Mouse (Mus musculus) midbrain, postnatal 0 days (tissue): ENCODE data around the gene Rreb1. TPM values are rescaled to one million over a fixed set of nuclear protein-coding genes. Genes with fewer than 3 reads are reported as not detected.
A peak's percentile ranks its signal among the peaks of the same experiment; 100 is the strongest.

ENCODE experiments used
- ATAC-seq: fragments of 200-750 bp; cut with Nextera tagmentation; 2 replicates; pipeline ENCODE4 v1.8.0; 2017; ENCODE audit warnings: moderate number of reproducible peaks, mild to moderate bottlenecking, moderate TSS enrichment, moderate library complexity; ENCODE audit not compliant: low FRiP score
- DNase-seq: peaks from one replicate; pipeline ENCODE4 v3.0.0-alpha.2; 2015; ENCODE audit warnings: low spot score
- H3K27ac ChIP-seq: fragments of 300-500 bp; sonication (generic); 2 replicates; pipeline ENCODE4 v1.5.1; 2014; ENCODE audit warnings: low read depth, mild to moderate bottlenecking, low read length, mixed read lengths
- H3K27me3 ChIP-seq: fragments of 300-500 bp; sonication (generic); 2 replicates; pipeline ENCODE4 v1.6.1; 2014; ENCODE audit warnings: low read length, control low read depth, mixed read lengths; ENCODE audit not compliant: insufficient read depth
- H3K36me3 ChIP-seq: fragments of 300-500 bp; sonication (generic); 2 replicates; pipeline ENCODE4 v1.6.1; 2014; ENCODE audit warnings: low read length, control low read depth, mixed read lengths; ENCODE audit not compliant: insufficient read depth
- H3K4me1 ChIP-seq: fragments of 300-500 bp; sonication (generic); 2 replicates; pipeline ENCODE4 v1.6.1; 2014; ENCODE audit warnings: mild to moderate bottlenecking, control low read depth, antibody characterized with exemption, low read length, mixed read lengths; ENCODE audit not compliant: insufficient read depth
- H3K4me2 ChIP-seq: fragments of 300-500 bp; sonication (generic); 2 replicates; pipeline ENCODE4 v1.6.1; 2014; ENCODE audit warnings: low read depth, mild to moderate bottlenecking, low read length, mixed read lengths; ENCODE audit not compliant: poor library complexity, severe bottlenecking
- H3K4me3 ChIP-seq: fragments of 300-500 bp; sonication (generic); 2 replicates; pipeline ENCODE4 v1.5.1; 2014; ENCODE audit warnings: low read depth, mild to moderate bottlenecking, low read length, moderate library complexity
- H3K9ac ChIP-seq: fragments of 300-500 bp; sonication (generic); replicated peaks from 2 replicates; pipeline ENCODE4 v1.6.1; 2014; ENCODE audit warnings: mild to moderate bottlenecking, low read length, moderate library complexity, mixed read lengths; ENCODE audit not compliant: poor library complexity, severe bottlenecking
- H3K9me3 ChIP-seq: fragments of 300-500 bp; sonication (generic); 2 replicates; pipeline ENCODE4 v1.6.1; 2016; ENCODE audit warnings: low read length, control low read depth
- CTCF ChIP-seq: IDR thresholded peaks from 2 replicates; pipeline ENCODE4 v1.5.1; 2016; ENCODE audit warnings: antibody characterized with exemption, mild to moderate bottlenecking
- WGBS: fragments of 180-500 bp; shearing (Covaris S2); extraction: QIAGEN DNeasy Blood & Tissue Kit; methylation state at CpG from one replicate; pipeline ENCODE4 v1.1.7; 2014; 5-methylcytosine and 5-hydroxymethylcytosine counted together
- polyA plus RNA-seq: library from polyadenylated mRNA; unstranded; fragments of >200 nt; fragmentation: Nextera tagmentation; extraction: Ambion mirVana; gene quantifications from 2 replicates; pipeline ENCODE4 v1.2.1, GENCODE M21; 2015
- total RNA-seq: library from RNA; depleted of rRNA; stranded (reverse); fragments of >200 nt; gene quantifications from 2 replicates; pipeline ENCODE4 v1.2.3, GENCODE M21; 2014

The Rreb1 gene
- total and polyA plus RNA-seq, 2 experiments from 2014 or later = 2.0 to 4.3 TPM

- 71% methylated on average over 5 of the region's 5 CpGs for WGBS
- no peak overlapping the region for H3K4me2 ChIP-seq
Measured at GRCm38 (mm10) chr13:37866296-37866695, 88.1 kb downstream of the Rreb1 start.

GRCm38 (mm10) chr13:37866846-37867245 is 88.6 kb downstream of the Rreb1 start:
- Histone ChIP-seq H3K36me3 (no peaks in the 10 kb centered on the region), H3K9ac (no peak overlapping the region), H3K4me1 (peaks cover 2% of the 10 kb centered on the region; the same call in 1 of the 2 replicates), H3K4me3 (no peak overlapping the region), H3K9me3 (no peaks in the 10 kb centered on the region), H3K27me3 (no peaks in the 10 kb centered on the region), H3K27ac (no peak overlapping the region), H3K4me2 (no peak overlapping the region)
- ATAC-seq (no peak), DNase-seq (peak; percentile 57)
- TF ChIP-seq CTCF = no peak
- WGBS = 42% methylated on average over 3 of the region's 3 CpGs

More at GRCm38 (mm10) chr13:37866296-37866695, 88.1 kb downstream of the Rreb1 start:
- ATAC-seq = no peak
- Histone ChIP-seq H3K9me3 (no peaks in the 10 kb centered on the region), H3K9ac (no peak overlapping the region), H3K4me1 (peaks cover 3% of the 10 kb centered on the region; the same call in 1 of the 2 replicates), H3K4me3 (no peak overlapping the region), H3K27ac (no peak overlapping the region), H3K36me3 (no peaks in the 10 kb centered on the region), H3K27me3 (no peaks in the 10 kb centered on the region)
- no peak for DNase-seq
- no peak for TF ChIP-seq CTCF

DNA sequence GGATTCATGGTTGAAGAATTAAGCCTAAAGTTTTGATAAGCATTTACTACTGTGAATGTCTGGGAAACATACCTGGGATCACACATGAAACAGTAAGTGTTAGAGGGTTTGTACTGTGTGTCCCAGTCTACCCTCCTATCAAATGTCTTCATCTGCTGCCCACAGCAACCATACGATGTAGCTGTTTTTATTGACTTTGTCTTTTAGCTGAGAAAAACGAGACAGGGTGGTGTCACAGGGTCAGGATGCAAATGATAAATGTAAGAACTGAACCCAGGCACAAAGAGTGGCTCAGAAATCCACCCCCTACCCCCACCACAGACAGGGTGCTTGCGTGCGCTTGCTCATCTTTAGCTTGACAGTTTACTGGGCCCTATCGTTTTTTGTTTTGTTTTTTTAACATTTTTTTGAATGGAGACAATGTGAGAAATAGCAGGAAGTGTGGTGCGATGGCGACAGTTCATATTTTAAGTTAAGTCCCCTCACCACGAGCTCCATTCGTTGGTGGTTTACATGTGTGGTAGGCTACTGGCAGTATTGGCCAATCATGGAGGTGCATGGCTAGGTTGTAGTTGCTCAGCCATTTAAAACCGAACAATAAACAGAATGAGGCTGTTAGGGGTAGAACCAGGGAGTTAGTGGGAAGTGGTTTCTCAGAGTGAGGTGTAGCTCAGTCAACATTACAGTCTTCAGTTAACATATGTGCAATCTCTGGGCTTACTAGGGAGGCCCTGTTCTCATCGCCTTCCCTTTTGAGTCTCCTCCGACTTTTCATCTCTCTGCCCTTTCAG is 92.1 kb downstream of the Rreb1 start:
- DNase-seq (no peak), ATAC-seq (no peak)
- no peaks in the 10 kb centered on the region for H3K27me3 ChIP-seq
- no peak overlapping the region for H3K4me2 ChIP-seq
- H3K4me3 ChIP-seq = no peak overlapping the region
- H3K27ac ChIP-seq = no peak overlapping the region
- no peak overlapping the region for H3K9ac ChIP-seq
- no peaks in the 10 kb centered on the region for H3K9me3 ChIP-seq
- WGBS = 86% methylated on average over 12 of the region's 12 CpGs
- no peak for TF ChIP-seq CTCF
- H3K4me1 ChIP-seq = no peaks in the 10 kb centered on the region
- H3K36me3 ChIP-seq = no peaks in the 10 kb centered on the region

GRCm38 (mm10) chr13:37872142-37872835 is 94.1 kb downstream of the Rreb1 start:
- no peak for ATAC-seq

DNA sequence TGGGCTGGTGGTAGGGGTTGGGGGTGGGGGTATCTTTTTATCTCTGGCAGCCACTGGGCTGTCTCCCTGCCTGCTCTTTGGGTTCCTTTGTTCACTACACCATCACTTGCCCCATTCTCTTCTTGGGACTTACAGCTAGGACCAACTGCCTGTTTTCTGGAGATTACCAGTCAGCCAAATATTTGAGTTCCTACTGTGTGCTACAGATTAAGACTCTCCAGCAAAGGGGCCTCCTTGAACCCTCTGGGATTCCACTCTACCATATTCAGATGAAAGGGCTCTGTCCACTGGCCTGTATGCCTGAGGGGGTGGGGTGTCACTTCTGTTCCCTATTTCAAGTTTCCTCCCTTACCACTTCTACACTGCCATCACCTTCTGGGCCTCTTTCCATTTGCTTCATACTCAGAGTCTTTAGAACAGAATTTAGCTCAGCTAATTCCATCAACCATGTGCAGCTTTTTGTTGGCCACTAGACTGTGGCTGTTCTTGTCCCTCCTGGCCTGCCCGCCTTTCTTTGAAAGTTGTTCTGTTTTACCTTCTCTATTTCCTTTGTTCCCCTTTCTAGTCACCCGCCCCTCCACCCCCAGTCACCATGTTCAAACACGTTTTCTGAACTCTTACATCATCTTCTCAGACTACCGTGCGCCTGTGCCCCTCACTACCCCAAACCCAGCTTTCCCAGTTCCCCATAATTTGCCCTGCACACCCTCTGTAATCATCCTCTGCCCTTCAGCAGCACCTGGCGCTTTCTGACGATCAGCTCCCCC is 95.1 kb downstream of the Rreb1 start:
- H3K27ac ChIP-seq = no peak overlapping the region
- TF ChIP-seq CTCF = no peak
- no peaks in the 10 kb centered on the region for H3K36me3 ChIP-seq
- no peaks in the 10 kb centered on the region for H3K9me3 ChIP-seq
- H3K9ac ChIP-seq = no peak overlapping the region
- H3K27me3 ChIP-seq = no peaks in the 10 kb centered on the region
- H3K4me2 ChIP-seq = no peak overlapping the region
- H3K4me3 ChIP-seq = no peak overlapping the region
- WGBS = 81% methylated on average over 7 of the region's 7 CpGs
- DNase-seq (no peak), ATAC-seq (no peak)
- H3K4me1 ChIP-seq = no peaks in the 10 kb centered on the region

More at GRCm38 (mm10) chr13:37872142-37872835, 94.1 kb downstream of the Rreb1 start:
- H3K36me3 ChIP-seq = no peaks in the 10 kb centered on the region
- no peak overlapping the region for H3K4me3 ChIP-seq
- no peak overlapping the region for H3K27ac ChIP-seq
- DNase-seq = no peak
- 95% methylated on average over 2 of the region's 2 CpGs for WGBS
- no peaks in the 10 kb centered on the region for H3K4me1 ChIP-seq
- no peak for TF ChIP-seq CTCF
- no peak overlapping the region for H3K4me2 ChIP-seq
- H3K9ac ChIP-seq = no peak overlapping the region
- H3K9me3 ChIP-seq = no peaks in the 10 kb centered on the region
- no peaks in the 10 kb centered on the region for H3K27me3 ChIP-seq
